Mouse (Mus musculus): ENCODE results near the gene Olfr434. TPM values are rescaled to one million over a fixed set of nuclear protein-coding genes. Genes with fewer than 3 reads are reported as not detected.
"Not testable (repeated sequence)": the region's sequence is repeated elsewhere in the genome, so short reads cannot be mapped to it uniquely, and the experiment has no call there.

The Olfr434 gene
- total RNA-seq (2012; rRNA removed) (not detected in 2 replicates), polyA plus RNA-seq (2012; ENCODE audit: insufficient read depth in 1 of 2, insufficient read length in 2 of 2, low read depth in 1 of 2, low replicate concordance in 2 of 2, missing spikeins in 1 of 2) (not detected)

GRCm38 (mm10) chr6:43212873-43213272 lies at the start of gene Olfr434:
Gene Olfr434, plus strand, starts transcription at chr6:43213021.
- H3K79me2 ChIP-seq (ENCODE audit: control insufficient read depth, insufficient read depth, low read length, poor library complexity), result not testable (repeated sequence)

GRCm38 (mm10) chr6:43167246-43167645 lies 45.6 kb upstream of the Olfr434 start:
- no peaks in the 10 kb centered on the region for H3K36me3 ChIP-seq (ENCODE audit: control insufficient read depth in 1 of 2, insufficient read depth in 2 of 2, low read length in 2 of 2)
- TF ChIP-seq NELFE (IDR thresholded peaks at IDR 0.05; ENCODE audit: low read depth, low read length), result no peak
- no peak for TF ChIP-seq E2F4 (IDR thresholded peaks at IDR 0.05; ENCODE audit: borderline replicate concordance, low read depth, low read length)
- no peak for TF ChIP-seq SMC3 (IDR thresholded peaks at IDR 0.05; ENCODE audit: low read depth, low read length)
- TF ChIP-seq MAFK (IDR thresholded peaks at IDR 0.05; ENCODE audit: borderline replicate concordance, low read depth, low read length), result no peak
- no peak for TF ChIP-seq POLR2A (IDR thresholded peaks at IDR 0.05; ENCODE audit: control insufficient read depth in 1 of 2, insufficient read depth in 1 of 2, low read depth in 1 of 2, low read length in 2 of 2, poor library complexity in 1 of 2)
- TF ChIP-seq UBTF (IDR thresholded peaks at IDR 0.05; ENCODE audit: borderline replicate concordance, insufficient read depth, low read depth, low read length), result no peak
- TF ChIP-seq ELF1 (IDR thresholded peaks at IDR 0.05; ENCODE audit: low read depth, low read length), result no peak
- no peak for TF ChIP-seq ZNF384 (IDR thresholded peaks at IDR 0.05; ENCODE audit: low read depth, low read length)
- TF ChIP-seq USF2 (IDR thresholded peaks at IDR 0.05; ENCODE audit: borderline replicate concordance in 1 of 2, insufficient read depth in 1 of 2, low read depth in 1 of 2, low read length in 2 of 2), result no peak
- no peak for TF ChIP-seq POLR2AphosphoS2 (IDR thresholded peaks at IDR 0.05; ENCODE audit: low read length)
- TF ChIP-seq CHD1 (IDR thresholded peaks at IDR 0.05; ENCODE audit: low read depth, low read length), result no peak
- no peak for TF ChIP-seq USF1 (IDR thresholded peaks at IDR 0.05; ENCODE audit: low read depth, low read length)
- TF ChIP-seq POLR2AphosphoS5 (IDR thresholded peaks at IDR 0.05; ENCODE audit: borderline replicate concordance, low read depth, low read length), result no peak
- TF ChIP-seq RAD21 (IDR thresholded peaks at IDR 0.05; ENCODE audit: low read depth, low read length), result no peak
- no peak for TF ChIP-seq KAT2A (conservative IDR thresholded peaks at IDR 0.05; ENCODE audit: low read depth, low read length)
- no peak for DNase-seq (ENCODE audit: low read depth, low spot score)

More at GRCm38 (mm10) chr6:43212873-43213272, at the start of gene Olfr434:
- not testable (repeated sequence) for H3K36me3 ChIP-seq (ENCODE audit: control insufficient read depth in 1 of 2, insufficient read depth in 2 of 2, low read length in 2 of 2); H3K9ac ChIP-seq (ENCODE audit: control insufficient read depth, low read depth, low read length, poor library complexity, severe bottlenecking); H3K4me3 ChIP-seq (ENCODE audit: control insufficient read depth in 1 of 2, insufficient read depth in 1 of 2, low read depth in 2 of 2, low read length in 2 of 2); H3K9me3 ChIP-seq (replicated peaks; ENCODE audit: insufficient read depth, low read length); H3K27me3 ChIP-seq (ENCODE audit: control insufficient read depth in 1 of 2, insufficient read depth in 2 of 2, low read length in 2 of 2); DNase-seq (ENCODE audit: low read depth, low spot score); H3K27ac ChIP-seq (ENCODE audit: control insufficient read depth, low read depth, low read length); H3K4me1 ChIP-seq (ENCODE audit: control insufficient read depth in 1 of 2, insufficient read depth in 2 of 2, low read length in 2 of 2)

More at GRCm38 (mm10) chr6:43167246-43167645, 45.6 kb upstream of the Olfr434 start:
- no peak overlapping the region for H3K9ac ChIP-seq (ENCODE audit: control insufficient read depth, low read depth, low read length, poor library complexity, severe bottlenecking)
- H3K79me2 ChIP-seq (ENCODE audit: control insufficient read depth, insufficient read depth, low read length, poor library complexity), result no peaks in the 10 kb centered on the region
- no peaks in the 10 kb centered on the region for H3K9me3 ChIP-seq (replicated peaks; ENCODE audit: insufficient read depth, low read length)
- no peaks in the 10 kb centered on the region for H3K27me3 ChIP-seq (ENCODE audit: control insufficient read depth in 1 of 2, insufficient read depth in 2 of 2, low read length in 2 of 2)
- no peak overlapping the region for H3K27ac ChIP-seq (ENCODE audit: control insufficient read depth, low read depth, low read length)
- H3K4me3 ChIP-seq (ENCODE audit: control insufficient read depth in 1 of 2, insufficient read depth in 1 of 2, low read depth in 2 of 2, low read length in 2 of 2), result no peak overlapping the region
- no peaks in the 10 kb centered on the region for H3K4me1 ChIP-seq (ENCODE audit: control insufficient read depth in 1 of 2, insufficient read depth in 2 of 2, low read length in 2 of 2)

Measured in MEL (cell line).